Mouse (Mus musculus) heart, embryonic 15.5 days (tissue): ENCODE measurements at regions not wholly inside any gene's neighbourhood (a gene's known extent, or its start where the extent isn't known, plus 50 kb on each side); places are given as distances from the start of the nearest gene placed in this dataset.

Experiments used
- ATAC-seq: fragments of 200-750 bp; cut with Nextera tagmentation; replicated peaks from 2 replicates; pipeline ENCODE4 v1.8.0; 2017; ENCODE audit warnings: low read depth, moderate TSS enrichment; ENCODE audit not compliant: insufficient number of reproducible peaks, insufficient read depth, low FRiP score
- H3K27ac ChIP-seq: fragments of 300-500 bp; sonication (generic); 2 replicates; pipeline ENCODE4 v1.5.1; 2015; ENCODE audit warnings: mild to moderate bottlenecking, inconsistent platforms
- H3K27me3 ChIP-seq: fragments of 300-500 bp; sonication (generic); 2 replicates; pipeline ENCODE4 v1.6.1; 2015; ENCODE audit warnings: inconsistent platforms
- H3K36me3 ChIP-seq: fragments of 300-500 bp; sonication (generic); 2 replicates; pipeline ENCODE4 v1.6.1; 2015; ENCODE audit warnings: mild to moderate bottlenecking, inconsistent platforms
- H3K4me1 ChIP-seq: fragments of 300-500 bp; sonication (generic); replicated peaks from 2 replicates; pipeline ENCODE4 v1.6.1; 2015; ENCODE audit warnings: inconsistent platforms
- H3K4me2 ChIP-seq: fragments of 300-500 bp; sonication (generic); 2 replicates; pipeline ENCODE4 v1.6.1; 2015; ENCODE audit warnings: inconsistent platforms, mild to moderate bottlenecking, moderate library complexity
- H3K4me3 ChIP-seq: fragments of 300-500 bp; sonication (generic); 2 replicates; pipeline ENCODE4 v1.5.1; 2015; ENCODE audit warnings: mild to moderate bottlenecking, inconsistent platforms
- H3K9ac ChIP-seq: fragments of 300-500 bp; sonication (generic); 2 replicates; pipeline ENCODE4 v1.6.1; 2015; ENCODE audit warnings: mild to moderate bottlenecking, inconsistent platforms
- H3K9me3 ChIP-seq: fragments of 300-500 bp; sonication (generic); replicated peaks from 2 replicates; pipeline ENCODE4 v1.6.1; 2016; ENCODE audit warnings: inconsistent platforms
- WGBS: fragments of 180-500 bp; shearing (Covaris S2); methylation state at CpG from one replicate; pipeline ENCODE4 v1.1.7; 2015; ENCODE audit warnings: mixed read lengths; 5-methylcytosine and 5-hydroxymethylcytosine counted together

DNA sequence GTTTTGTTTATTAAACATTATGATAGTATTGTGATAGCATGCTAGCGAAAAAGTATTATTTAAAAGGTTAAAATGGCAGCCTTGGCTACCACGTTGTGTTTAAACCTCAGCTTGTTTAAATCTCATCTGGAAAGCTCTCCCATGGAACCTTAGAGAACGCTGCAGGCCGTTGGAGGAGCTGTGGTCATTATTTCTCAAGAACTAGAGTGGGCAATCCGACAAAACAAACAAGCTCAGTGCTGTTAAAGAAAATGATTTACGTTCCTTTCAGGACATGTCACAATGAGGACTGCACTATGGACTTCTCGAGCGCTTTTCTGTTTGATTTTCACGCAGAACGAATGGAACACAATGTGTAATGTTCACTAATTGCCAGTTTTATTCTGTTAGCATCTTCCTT lies 178.9 kb downstream of the Dusp6 start:
- no peak overlapping the region for H3K9ac ChIP-seq
- H3K4me1 ChIP-seq = peaks cover 5% of the 10 kb centered on the region
- no peaks in the 10 kb centered on the region for H3K36me3 ChIP-seq
- 52% methylated on average over 10 of the region's 10 CpGs for WGBS
- H3K27me3 ChIP-seq = no peaks in the 10 kb centered on the region
- no peak for ATAC-seq
- no peak overlapping the region for H3K4me2 ChIP-seq
- no peak overlapping the region for H3K4me3 ChIP-seq
- no peaks in the 10 kb centered on the region for H3K9me3 ChIP-seq
- H3K27ac ChIP-seq = no peak overlapping the region

DNA sequence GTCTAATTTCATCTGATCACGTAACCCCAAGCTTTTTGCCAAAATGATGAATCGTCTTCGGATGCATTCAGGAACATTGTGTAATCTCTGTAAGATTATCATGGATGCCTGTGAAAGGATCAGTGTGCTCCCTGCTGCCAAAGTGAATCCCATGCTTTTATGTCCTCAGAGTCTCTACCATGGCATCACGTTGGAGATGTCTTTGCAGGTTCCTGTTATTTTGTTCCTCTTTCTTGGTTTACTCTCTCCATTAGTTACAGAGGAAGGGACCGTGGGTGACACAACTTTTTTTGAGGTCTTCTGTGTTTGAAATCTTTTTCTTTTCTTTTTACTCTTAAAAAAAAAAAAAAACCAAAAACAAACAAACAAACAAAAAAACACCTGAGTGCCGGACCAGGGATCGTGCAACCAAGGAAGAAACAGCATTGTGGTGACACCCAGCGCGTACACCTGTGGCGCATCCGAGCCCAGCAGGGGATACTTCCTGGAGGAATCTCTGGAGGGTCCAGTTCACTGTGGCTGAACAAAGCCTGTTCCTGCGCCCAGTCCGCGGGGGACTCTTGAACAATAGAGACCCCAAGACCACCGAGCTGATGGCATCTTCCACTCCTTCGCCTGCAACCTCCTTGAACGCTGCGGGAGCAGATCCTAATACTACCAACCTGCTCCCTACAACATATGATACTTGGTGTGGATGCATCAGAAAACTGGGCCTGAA lies 180.6 kb downstream of the Dusp6 start:
- no peaks in the 10 kb centered on the region for H3K9me3 ChIP-seq
- no peak overlapping the region for H3K27ac ChIP-seq
- H3K27me3 ChIP-seq = no peaks in the 10 kb centered on the region
- H3K4me1 ChIP-seq = peaks cover 5% of the 10 kb centered on the region
- WGBS = 86% methylated on average over 18 of the region's 18 CpGs
- no peak overlapping the region for H3K9ac ChIP-seq
- no peak overlapping the region for H3K4me3 ChIP-seq
- no peak overlapping the region for H3K4me2 ChIP-seq
- no peaks in the 10 kb centered on the region for H3K36me3 ChIP-seq
- no peak for ATAC-seq

DNA sequence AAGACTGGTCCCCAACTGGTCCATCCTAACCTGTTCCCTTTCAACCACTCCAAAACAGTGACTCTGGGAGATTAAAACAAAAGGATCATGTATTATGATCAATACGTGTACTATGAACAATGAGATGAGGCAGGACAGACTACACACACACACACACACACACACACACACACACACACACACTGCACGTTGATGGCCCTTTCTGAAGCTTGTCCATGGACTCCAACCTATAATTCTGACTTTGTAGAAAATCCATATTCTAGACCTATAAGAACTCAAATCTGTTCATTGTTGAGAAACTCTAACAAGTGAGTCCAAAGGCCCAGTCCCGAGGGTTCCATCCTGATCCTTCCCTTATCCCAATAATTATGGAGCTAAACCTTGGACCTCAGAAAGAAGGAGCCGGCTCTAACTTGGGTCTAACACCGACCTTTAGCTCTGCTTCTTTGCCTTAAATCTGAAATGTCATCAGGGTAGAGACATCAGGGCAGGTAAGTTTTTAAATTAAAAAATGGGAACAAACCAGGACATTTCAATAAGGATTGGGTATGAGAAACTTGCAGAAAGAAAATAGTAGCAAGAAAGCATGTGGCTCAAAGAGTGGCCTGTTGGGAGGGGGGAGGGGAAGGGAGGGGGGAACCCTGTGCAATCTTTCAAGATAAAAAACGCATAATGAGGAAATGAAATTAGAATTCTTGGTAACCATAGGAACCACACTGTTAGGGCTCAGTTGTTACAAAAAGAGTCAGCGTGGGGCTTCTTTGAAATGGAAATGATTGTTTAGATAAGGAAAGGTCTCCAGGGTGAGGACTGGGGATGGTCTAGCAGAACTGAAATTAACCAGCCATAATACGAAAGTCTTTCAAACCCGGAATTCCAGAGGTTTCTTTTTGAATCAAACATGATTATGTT lies 187.9 kb downstream of the Dusp6 start:
- H3K4me3 ChIP-seq = no peak overlapping the region
- no peak for ATAC-seq
- H3K36me3 ChIP-seq = no peaks in the 10 kb centered on the region
- no peaks in the 10 kb centered on the region for H3K27me3 ChIP-seq
- no peak overlapping the region for H3K4me2 ChIP-seq
- H3K9ac ChIP-seq = no peak overlapping the region
- WGBS = 62% methylated on average over 9 of the region's 9 CpGs
- peaks cover 10% of the 10 kb centered on the region for H3K4me1 ChIP-seq
- no peaks in the 10 kb centered on the region for H3K9me3 ChIP-seq
- H3K27ac ChIP-seq = no peak overlapping the region

DNA sequence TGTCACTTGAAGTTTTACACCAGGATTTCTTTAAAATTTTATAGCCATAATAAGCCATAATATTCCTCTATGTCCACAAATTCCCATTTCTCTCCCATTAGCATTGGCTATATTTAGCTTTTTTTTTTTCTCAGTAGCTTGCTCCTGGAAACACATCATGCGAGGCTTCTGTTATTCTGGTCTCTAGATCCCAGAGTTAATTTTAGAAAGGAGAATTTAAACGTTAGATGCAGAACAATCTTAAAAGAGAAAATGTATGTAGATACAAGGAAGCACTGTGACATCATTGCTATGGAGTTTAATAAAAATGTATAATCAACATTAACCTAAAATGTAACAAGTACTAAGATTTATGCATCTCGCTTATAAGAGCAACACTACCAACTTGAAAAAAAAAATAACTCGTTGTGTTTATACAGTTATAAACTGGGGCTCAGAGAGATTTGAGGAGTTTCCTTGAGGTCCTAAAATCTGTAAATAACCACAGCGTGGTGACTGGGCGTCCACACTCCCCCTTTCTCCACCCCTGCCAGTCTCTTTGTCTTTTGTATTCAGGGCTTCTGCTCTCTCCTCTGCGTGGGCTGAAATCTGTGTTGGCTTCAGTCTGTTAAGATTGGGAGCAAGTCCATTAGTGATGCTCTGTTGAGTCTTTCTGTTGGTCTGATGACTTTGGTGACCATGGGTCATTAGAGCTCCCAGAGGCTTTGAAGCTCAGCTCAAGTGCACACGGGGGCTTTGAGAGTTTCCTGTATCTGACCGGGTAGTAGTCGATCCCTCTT lies 188.8 kb downstream of the Dusp6 start:
- Histone ChIP-seq H3K27ac (no peak overlapping the region; the same call in 1 of the 2 replicates), H3K36me3 (no peaks in the 10 kb centered on the region), H3K4me1 (peaks cover 10% of the 10 kb centered on the region), H3K27me3 (no peaks in the 10 kb centered on the region), H3K9me3 (no peaks in the 10 kb centered on the region), H3K4me2 (no peak overlapping the region), H3K4me3 (no peak overlapping the region), H3K9ac (no peak overlapping the region)
- no peak for ATAC-seq
- 36% methylated on average over 10 of the region's 10 CpGs for WGBS

DNA sequence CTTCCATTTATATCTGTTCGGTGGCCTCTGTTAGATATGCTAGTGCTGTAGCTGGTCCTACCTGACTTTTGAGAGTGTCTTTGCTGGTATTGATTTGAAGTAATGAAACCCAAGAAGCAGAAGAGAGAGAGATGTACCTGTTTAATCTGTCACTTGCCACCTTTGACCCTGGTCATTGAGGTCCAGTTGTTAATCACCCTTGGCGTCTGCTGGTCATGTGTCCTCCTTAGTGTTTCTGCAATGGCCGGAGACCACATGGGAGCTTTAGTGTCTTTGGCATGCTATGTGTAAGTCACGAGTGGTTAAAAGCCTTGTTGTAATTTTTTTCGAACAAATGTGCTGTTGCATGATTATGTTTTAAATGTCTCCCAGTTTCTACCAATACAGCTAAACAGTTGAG lies 193.1 kb downstream of the Dusp6 start:
- H3K4me2 ChIP-seq = no peak overlapping the region
- 89% methylated on average over 5 of the region's 5 CpGs for WGBS

DNA sequence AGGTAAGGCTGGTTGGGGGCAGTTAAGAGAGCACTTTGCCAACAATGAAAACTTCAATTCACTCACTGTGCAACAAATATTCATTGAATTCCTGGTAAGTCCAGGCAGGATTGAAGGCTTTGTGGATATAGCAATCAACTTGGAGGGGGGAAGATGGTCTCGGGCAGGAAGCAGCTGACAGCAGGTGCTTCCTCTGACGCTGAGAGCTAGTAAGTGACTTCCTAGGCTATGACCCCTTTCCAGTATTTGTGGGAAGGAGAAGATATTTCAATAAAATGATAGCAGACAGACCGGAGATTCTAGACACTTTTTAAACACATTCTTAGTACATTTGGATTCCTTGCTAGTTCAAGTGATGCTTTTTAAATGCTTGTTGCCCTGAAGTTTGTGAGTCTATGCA lies 195.0 kb downstream of the Dusp6 start:
- no peak for ATAC-seq
- no peaks in the 10 kb centered on the region for H3K9me3 ChIP-seq
- H3K4me1 ChIP-seq = peaks cover 13% of the 10 kb centered on the region
- H3K4me3 ChIP-seq = no peak overlapping the region
- H3K4me2 ChIP-seq = no peak overlapping the region
- peak overlapping the region; percentile 28; the same call in 1 of the 2 replicates for H3K27ac ChIP-seq
- WGBS = 47% methylated on average over 3 of the region's 3 CpGs
- H3K36me3 ChIP-seq = no peaks in the 10 kb centered on the region
- H3K9ac ChIP-seq = no peak overlapping the region
- H3K27me3 ChIP-seq = no peaks in the 10 kb centered on the region

More for the DNA sequence above, 193.1 kb downstream of the Dusp6 start:
- Histone ChIP-seq H3K4me1 (peaks cover 20% of the 10 kb centered on the region), H3K36me3 (no peaks in the 10 kb centered on the region), H3K9me3 (no peaks in the 10 kb centered on the region), H3K4me3 (no peak overlapping the region), H3K27me3 (no peaks in the 10 kb centered on the region), H3K27ac (no peak overlapping the region), H3K9ac (no peak overlapping the region)
- no peak for ATAC-seq

DNA sequence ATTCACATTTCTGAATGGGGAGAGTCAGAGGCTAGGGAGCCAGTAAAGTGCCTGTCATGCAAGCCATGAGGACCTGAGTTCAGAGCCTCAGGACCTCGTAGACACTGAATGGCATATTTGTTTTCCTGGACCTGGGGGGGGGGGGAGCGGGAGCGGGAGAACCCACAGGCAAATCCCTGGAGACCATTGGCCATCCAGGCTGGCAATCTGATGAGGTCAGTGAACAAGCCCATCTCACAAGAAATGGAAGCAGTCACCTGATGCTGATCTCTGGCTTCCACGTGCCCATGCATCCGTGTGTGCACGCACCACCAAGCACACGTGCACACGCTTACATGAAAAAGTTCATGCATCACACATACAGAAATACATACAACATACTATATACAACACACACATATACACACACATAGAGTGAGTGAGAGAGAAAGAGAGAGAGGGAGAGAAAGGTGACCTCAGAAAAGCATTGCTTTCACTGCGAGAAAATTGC lies 196.2 kb downstream of the Dusp6 start:
- no peak overlapping the region for H3K4me2 ChIP-seq
- no peak overlapping the region for H3K4me3 ChIP-seq
- peaks cover 13% of the 10 kb centered on the region for H3K4me1 ChIP-seq
- WGBS = 78% methylated on average over 9 of the region's 9 CpGs
- no peaks in the 10 kb centered on the region for H3K36me3 ChIP-seq
- no peak for ATAC-seq
- no peaks in the 10 kb centered on the region for H3K9me3 ChIP-seq
- H3K27me3 ChIP-seq = no peaks in the 10 kb centered on the region
- H3K9ac ChIP-seq = no peak overlapping the region
- H3K27ac ChIP-seq = 0 out of 2 replicates have a peak overlapping the region, but pooled peaks have one; percentile 34

DNA sequence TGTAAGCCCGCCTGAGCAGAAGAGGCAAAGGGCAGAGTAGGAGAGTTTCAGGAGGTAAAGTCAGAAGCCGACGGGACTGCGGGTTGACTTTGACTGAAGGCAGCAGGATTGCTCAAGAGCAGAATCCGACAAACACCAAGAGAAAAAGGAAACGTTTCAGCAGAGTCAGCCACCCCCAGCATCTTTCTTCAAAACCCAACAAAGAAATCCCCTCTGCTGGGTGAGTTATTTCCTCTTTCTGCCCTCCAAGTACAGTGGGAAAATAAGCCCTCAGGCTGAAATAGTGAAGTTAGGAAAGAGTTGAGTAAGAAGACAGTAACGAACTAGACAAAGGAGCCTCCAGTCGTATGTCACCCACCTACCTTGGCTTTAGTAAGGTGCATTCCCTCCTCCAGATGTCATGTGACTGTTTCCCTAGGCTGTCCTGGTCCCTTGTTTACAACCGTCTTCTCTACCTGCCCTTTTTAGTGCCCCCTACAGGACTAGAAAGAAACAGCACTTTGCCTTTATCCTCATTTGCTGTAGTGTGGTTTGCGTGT lies 196.9 kb downstream of the Dusp6 start:
- Histone ChIP-seq H3K27ac (peak overlapping the region; percentile 29), H3K27me3 (no peaks in the 10 kb centered on the region), H3K4me1 (peaks cover 13% of the 10 kb centered on the region), H3K36me3 (no peaks in the 10 kb centered on the region), H3K9me3 (no peaks in the 10 kb centered on the region), H3K4me3 (no peak overlapping the region), H3K4me2 (no peak overlapping the region), H3K9ac (no peak overlapping the region)
- no peak for ATAC-seq
- 43% methylated on average over 10 of the region's 10 CpGs for WGBS

DNA sequence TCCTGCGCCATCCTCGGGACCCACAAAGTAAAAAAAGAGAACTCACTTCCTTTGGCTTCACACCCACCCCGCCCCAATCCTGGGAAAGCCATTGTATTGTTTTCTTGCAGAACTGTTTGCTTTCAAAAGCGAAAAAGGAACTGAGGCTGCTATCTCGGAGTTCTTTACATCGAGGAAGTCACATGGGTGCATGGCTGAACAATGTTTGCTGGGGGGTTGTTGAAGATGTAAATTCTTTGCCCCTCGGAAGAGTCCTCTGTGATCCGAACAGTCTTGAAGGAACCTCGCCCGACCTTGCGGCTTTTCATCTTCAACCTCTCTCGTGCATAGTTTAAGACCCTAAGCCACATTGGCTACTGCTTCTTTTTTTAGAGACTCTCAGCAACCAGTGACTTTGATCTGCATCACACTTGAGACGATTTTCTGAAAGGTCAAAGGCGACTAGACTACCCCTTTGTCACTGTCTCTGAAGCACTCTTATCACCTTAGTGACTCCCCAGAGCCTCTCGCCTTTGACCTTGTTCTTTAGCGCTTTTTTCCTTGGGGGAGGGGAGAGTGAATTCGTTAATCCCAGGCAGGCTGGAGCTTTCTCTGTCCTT lies 197.9 kb downstream of the Dusp6 start:
- peak overlapping the region; percentile 44 for H3K4me3 ChIP-seq
- WGBS = 6% methylated on average over 17 of the region's 17 CpGs
- no peaks in the 10 kb centered on the region for H3K9me3 ChIP-seq
- H3K36me3 ChIP-seq = no peaks in the 10 kb centered on the region
- peak overlapping the region; percentile 70 for H3K27ac ChIP-seq
- peaks cover 13% of the 10 kb centered on the region for H3K4me1 ChIP-seq
- peak overlapping the region; percentile 70 for H3K4me2 ChIP-seq
- peak overlapping the region; percentile 42 for H3K9ac ChIP-seq
- ATAC-seq = 0 out of 2 replicates have a peak, but pooled peaks have one; percentile 53
- H3K27me3 ChIP-seq = no peaks in the 10 kb centered on the region

DNA sequence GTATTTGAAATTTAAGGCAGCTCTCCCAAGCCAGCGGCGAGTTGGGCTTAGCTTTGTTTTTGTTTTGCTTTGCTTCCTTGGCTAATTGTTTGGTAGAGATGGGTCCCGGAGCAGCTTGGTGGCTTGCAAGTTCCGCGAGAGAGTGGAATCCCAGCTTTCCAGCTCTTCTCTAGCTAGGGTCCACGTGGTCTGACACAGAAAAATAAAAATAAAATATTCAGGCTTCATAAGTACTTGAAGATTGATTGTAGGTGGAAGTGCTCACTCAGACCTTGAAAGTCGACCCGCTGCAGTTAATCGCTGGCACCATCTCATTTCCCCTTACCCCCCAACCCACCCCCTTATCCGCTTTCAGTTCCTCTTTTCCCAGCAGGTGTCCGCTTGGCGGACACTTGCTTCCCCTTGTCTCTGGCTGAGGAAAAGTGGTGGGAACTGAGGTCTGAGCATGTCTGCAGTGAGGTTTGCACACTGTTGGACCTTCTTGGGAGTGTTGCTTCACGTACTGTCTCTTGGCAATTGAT lies 198.5 kb downstream of the Dusp6 start:
- H3K4me2 ChIP-seq = peak overlapping the region; percentile 70
- peak overlapping the region; percentile 42 for H3K9ac ChIP-seq
- 2% methylated on average over 13 of the region's 13 CpGs for WGBS
- no peaks in the 10 kb centered on the region for H3K27me3 ChIP-seq
- no peak; the same call in 1 of the 2 replicates for ATAC-seq
- H3K9me3 ChIP-seq = no peaks in the 10 kb centered on the region
- H3K4me3 ChIP-seq = peak overlapping the region; percentile 44
- H3K27ac ChIP-seq = peak overlapping the region; percentile 70
- no peaks in the 10 kb centered on the region for H3K36me3 ChIP-seq
- H3K4me1 ChIP-seq = peaks cover 13% of the 10 kb centered on the region
